Mouse (Mus musculus) neural tube, embryonic 15.5 days (tissue): ENCODE data around the gene Rps27a. TPM values are rescaled to one million over a fixed set of nuclear protein-coding genes. Genes with fewer than 3 reads are reported as not detected.
"Not testable (repeated sequence)": the region's sequence is repeated elsewhere in the genome, so short reads cannot be mapped to it uniquely, and the experiment has no call there.

Experiments
- ATAC-seq: fragments of 200-750 bp; cut with Nextera tagmentation; 2 replicates; pipeline ENCODE4 v1.8.0; 2017; ENCODE audit warnings: mild to moderate bottlenecking, moderate TSS enrichment, moderate library complexity; ENCODE audit not compliant: low FRiP score
- H3K27ac ChIP-seq: fragments of 300-500 bp; sonication (generic); replicated peaks from 2 replicates; pipeline ENCODE4 v1.5.1; 2015; ENCODE audit warnings: mild to moderate bottlenecking, inconsistent platforms
- H3K27me3 ChIP-seq: fragments of 300-500 bp; sonication (generic); replicated peaks from 2 replicates; pipeline ENCODE4 v1.6.1; 2015; ENCODE audit warnings: inconsistent platforms
- H3K36me3 ChIP-seq: fragments of 300-500 bp; sonication (generic); 2 replicates; pipeline ENCODE4 v1.6.1; 2015; ENCODE audit warnings: inconsistent platforms
- H3K4me1 ChIP-seq: fragments of 300-500 bp; sonication (generic); 2 replicates; pipeline ENCODE4 v1.6.1; 2015; ENCODE audit warnings: inconsistent platforms
- H3K4me2 ChIP-seq: fragments of 300-500 bp; sonication (generic); 2 replicates; pipeline ENCODE4 v1.6.1; 2015; ENCODE audit warnings: inconsistent platforms, mild to moderate bottlenecking, moderate library complexity
- H3K4me3 ChIP-seq: fragments of 300-500 bp; sonication (generic); replicated peaks from 2 replicates; pipeline ENCODE4 v1.5.1; 2015; ENCODE audit warnings: mild to moderate bottlenecking, inconsistent platforms
- H3K9ac ChIP-seq: fragments of 300-500 bp; sonication (generic); replicated peaks from 2 replicates; pipeline ENCODE4 v1.6.1; 2015; ENCODE audit warnings: mild to moderate bottlenecking, inconsistent platforms
- H3K9me3 ChIP-seq: fragments of 300-500 bp; sonication (generic); replicated peaks from 2 replicates; pipeline ENCODE4 v1.6.1; 2016; ENCODE audit warnings: inconsistent platforms
- WGBS: fragments of 180-500 bp; shearing (Covaris S2); methylation state at CpG from one replicate; pipeline ENCODE4 v1.1.7; 2015; ENCODE audit warnings: mixed read lengths; 5-methylcytosine and 5-hydroxymethylcytosine counted together
- polyA plus RNA-seq: library from polyadenylated mRNA; unstranded; fragments of >200 nt; fragmentation: Nextera tagmentation; extraction: Ambion mirVana; gene quantifications from 2 replicates; pipeline ENCODE4 v1.2.1, GENCODE M21; 2015

Gene Rps27a
- polyA plus RNA-seq, 1 experiment from 2014 or later = 601 TPM

- Histone ChIP-seq H3K9ac (peak overlapping the region; percentile 83), H3K36me3 (peaks cover 26% of the 10 kb centered on the region), H3K27ac (peak overlapping the region; percentile 96; the same call in 1 of the 2 replicates), H3K4me2 (peak overlapping the region; percentile 70), H3K4me1 (peaks cover 15% of the 10 kb centered on the region), H3K27me3 (no peaks in the 10 kb centered on the region), H3K4me3 (peak overlapping the region; percentile 79), H3K9me3 (no peaks in the 10 kb centered on the region)
- WGBS = 21% methylated on average over 2 of the region's 2 CpGs
- ATAC-seq = no peak
Observed at GRCm38 (mm10) chr11:29546762-29547161, 1.1 kb downstream of the Rps27a start.

- not testable (repeated sequence) for ATAC-seq, H3K9me3 ChIP-seq, H3K27me3 ChIP-seq, H3K27ac ChIP-seq
- H3K4me2 ChIP-seq = peak overlapping the region; percentile 70
- peak overlapping the region; percentile 79; the same call in 1 of the 2 replicates for H3K4me3 ChIP-seq
- H3K36me3 ChIP-seq = peaks cover 30% of the 10 kb centered on the region
- 99% methylated on average over 2 of the region's 2 CpGs for WGBS
- H3K9ac ChIP-seq = 0 out of 2 replicates have a peak overlapping the region, but pooled peaks have one; percentile 83
- peaks cover 15% of the 10 kb centered on the region for H3K4me1 ChIP-seq
Observed at GRCm38 (mm10) chr11:29546297-29546696, 1.6 kb downstream of the Rps27a start.

GRCm38 (mm10) chr11:29545150-29545752, 2.7 kb downstream of the Rps27a start:
- peaks cover 15% of the 10 kb centered on the region for H3K4me1 ChIP-seq
- H3K4me3 ChIP-seq, H3K27ac ChIP-seq, ATAC-seq, H3K27me3 ChIP-seq, H3K9me3 ChIP-seq, H3K9ac ChIP-seq, H3K4me2 ChIP-seq: not testable (repeated sequence)
- 87% methylated on average over 4 of the region's 4 CpGs for WGBS
- H3K36me3 ChIP-seq = peaks cover 32% of the 10 kb centered on the region

GRCm38 (mm10) chr11:29544225-29544945, 3.5 kb downstream of the Rps27a start:
- no peak overlapping the region for H3K4me3 ChIP-seq
- H3K4me1 ChIP-seq = peaks cover 15% of the 10 kb centered on the region
- no peaks in the 10 kb centered on the region for H3K27me3 ChIP-seq
- H3K36me3 ChIP-seq = peaks cover 34% of the 10 kb centered on the region
- no peak overlapping the region for H3K27ac ChIP-seq
- H3K9ac ChIP-seq = no peak overlapping the region
- WGBS = 91% methylated on average over 3 of the region's 3 CpGs
- ATAC-seq = no peak
- no peaks in the 10 kb centered on the region for H3K9me3 ChIP-seq
- H3K4me2 ChIP-seq = no peak overlapping the region

- Histone ChIP-seq H3K9ac (no peak overlapping the region), H3K27me3 (no peaks in the 10 kb centered on the region), H3K4me1 (no peaks in the 10 kb centered on the region), H3K27ac (no peak overlapping the region), H3K9me3 (no peaks in the 10 kb centered on the region), H3K4me2 (no peak overlapping the region), H3K4me3 (no peak overlapping the region), H3K36me3 (peaks cover 53% of the 10 kb centered on the region)
- no peak for ATAC-seq
- 97% methylated on average over 1 of the region's 1 CpGs for WGBS
Observed at GRCm38 (mm10) chr11:29538201-29538600, 9.7 kb downstream of the Rps27a start.

GRCm38 (mm10) chr11:29525988-29526794, 21.7 kb downstream of the Rps27a start, which contains the start of gene Mtif2:
Mtif2 (plus strand) TSS chr11:29526408.
- Histone ChIP-seq H3K36me3 (peaks cover 10% of the 10 kb centered on the region), H3K9me3 (no peaks in the 10 kb centered on the region), H3K27ac (peak within 1 kb of the TSS; percentile 82), H3K9ac (peak within 1 kb of the TSS; percentile 59), H3K4me3 (peak within 1 kb of the TSS; percentile 54), H3K4me1 (peaks cover 15% of the 10 kb centered on the region), H3K4me2 (peak within 1 kb of the TSS; percentile 66), H3K27me3 (no peaks in the 10 kb centered on the region)
- ATAC-seq = peak; percentile 95
- 2% methylated on average over 47 of the region's 47 CpGs for WGBS

- peaks cover 3% of the 10 kb centered on the region for H3K36me3 ChIP-seq
- WGBS = 3% methylated on average over 40 of the region's 40 CpGs
- H3K9ac ChIP-seq = peak within 1 kb of the TSS; percentile 62
- peaks cover 5% of the 10 kb centered on the region for H3K4me1 ChIP-seq
- H3K9me3 ChIP-seq = no peaks in the 10 kb centered on the region
- peak; percentile 98 for ATAC-seq
- peak within 1 kb of the TSS; percentile 71 for H3K4me2 ChIP-seq
- peak within 1 kb of the TSS; percentile 55 for H3K4me3 ChIP-seq
- H3K27ac ChIP-seq = peak within 1 kb of the TSS; percentile 78
- no peaks in the 10 kb centered on the region for H3K27me3 ChIP-seq
Observed at GRCm38 (mm10) chr11:29514682-29515412, 33.1 kb downstream of the Rps27a start, which contains the start of gene Prorsd1. Prorsd1 (minus strand) TSS chr11:29515033.

- WGBS = 28% methylated on average over 10 of the region's 10 CpGs
- H3K4me2 ChIP-seq = peak overlapping the region; percentile 71
- peak; percentile 1; the same call in 1 of the 2 replicates for ATAC-seq
Observed at GRCm38 (mm10) chr11:29514325-29514681, 33.6 kb downstream of the Rps27a start.

GRCm38 (mm10) chr11:29512818-29513535, 34.9 kb downstream of the Rps27a start:
- 94% methylated on average over 4 of the region's 4 CpGs for WGBS
- no peaks in the 10 kb centered on the region for H3K27me3 ChIP-seq
- no peaks in the 10 kb centered on the region for H3K9me3 ChIP-seq
- no peak overlapping the region for H3K27ac ChIP-seq
- H3K4me2 ChIP-seq = no peak overlapping the region
- peaks cover 3% of the 10 kb centered on the region for H3K36me3 ChIP-seq
- peaks cover 5% of the 10 kb centered on the region for H3K4me1 ChIP-seq
- H3K4me3 ChIP-seq = no peak overlapping the region
- no peak overlapping the region for H3K9ac ChIP-seq
- ATAC-seq = no peak

More at GRCm38 (mm10) chr11:29514325-29514681, 33.6 kb downstream of the Rps27a start:
- H3K4me1 ChIP-seq = peaks cover 5% of the 10 kb centered on the region
- peak overlapping the region; percentile 62 for H3K9ac ChIP-seq
- peak overlapping the region; percentile 55 for H3K4me3 ChIP-seq
- H3K9me3 ChIP-seq = no peaks in the 10 kb centered on the region
- peak overlapping the region; percentile 78; the same call in 1 of the 2 replicates for H3K27ac ChIP-seq
- no peaks in the 10 kb centered on the region for H3K27me3 ChIP-seq
- H3K36me3 ChIP-seq = peaks cover 3% of the 10 kb centered on the region

- Histone ChIP-seq H3K4me3 (no peak overlapping the region), H3K27ac (no peak overlapping the region), H3K4me2 (no peak overlapping the region), H3K4me1 (no peaks in the 10 kb centered on the region; the same call in 1 of the 2 replicates), H3K36me3 (peaks cover 17% of the 10 kb centered on the region), H3K27me3 (no peaks in the 10 kb centered on the region), H3K9ac (no peak overlapping the region), H3K9me3 (no peaks in the 10 kb centered on the region)
- 89% methylated on average over 1 of the region's 1 CpGs for WGBS
- ATAC-seq = no peak
Observed at GRCm38 (mm10) chr11:29509421-29509820, 38.5 kb downstream of the Rps27a start.
